Mouse (Mus musculus) frontal cortex, postnatal 25 days (tissue): Measurements from ENCODE around the gene Zscan29.
A peak's percentile ranks its signal among the peaks of the same experiment; 100 is the strongest.

Experiments used
- DNase-seq, 2 experiments: peaks; one replicate each; pipeline ENCODE4 v3.0.0; 2022; ENCODE audit warnings: low spot score in 2 of 2

Gene Zscan29

DNA sequence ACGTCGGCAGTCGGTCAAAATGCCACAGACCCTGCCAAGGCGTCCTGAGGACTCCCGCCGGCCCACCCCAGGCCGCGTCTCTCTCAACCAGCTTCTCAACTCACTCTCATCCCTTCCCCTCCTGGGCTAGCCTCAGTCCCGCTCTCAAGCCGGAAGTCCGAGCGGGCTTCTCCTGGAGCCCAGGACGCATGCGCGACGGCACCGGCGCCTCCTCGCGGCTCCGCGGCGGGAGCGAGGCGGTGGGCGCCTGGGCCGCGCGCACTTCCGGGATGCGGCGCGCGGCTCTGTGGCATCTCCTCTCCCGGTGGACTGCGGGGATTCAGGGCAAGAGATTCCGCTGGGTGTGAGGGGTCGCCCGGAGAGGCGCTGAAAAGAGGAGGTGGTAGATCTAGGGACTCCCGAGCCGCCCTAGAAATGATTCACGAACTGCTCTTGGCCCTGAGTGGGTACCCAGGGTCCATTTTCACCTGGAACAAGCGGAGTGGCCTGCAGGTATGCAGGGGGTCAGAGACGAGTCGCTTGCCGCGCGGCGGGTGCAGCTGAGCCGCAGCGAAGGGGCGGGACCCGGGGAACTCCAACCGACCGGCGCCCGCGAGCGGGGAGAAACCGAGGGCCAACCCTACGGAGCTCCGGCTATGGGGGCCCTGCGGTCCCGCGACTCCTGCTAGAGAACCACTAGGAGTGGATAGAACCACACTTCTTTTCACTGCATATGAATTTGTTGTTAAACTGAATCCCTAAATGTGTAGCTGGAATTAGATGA is at the start of gene Zscan29:
TSS of gene Zscan29 (minus strand) at position 146 of the 763 bp plus-strand sequence.
- DNase-seq = peak; percentile 61 to 72

DNA sequence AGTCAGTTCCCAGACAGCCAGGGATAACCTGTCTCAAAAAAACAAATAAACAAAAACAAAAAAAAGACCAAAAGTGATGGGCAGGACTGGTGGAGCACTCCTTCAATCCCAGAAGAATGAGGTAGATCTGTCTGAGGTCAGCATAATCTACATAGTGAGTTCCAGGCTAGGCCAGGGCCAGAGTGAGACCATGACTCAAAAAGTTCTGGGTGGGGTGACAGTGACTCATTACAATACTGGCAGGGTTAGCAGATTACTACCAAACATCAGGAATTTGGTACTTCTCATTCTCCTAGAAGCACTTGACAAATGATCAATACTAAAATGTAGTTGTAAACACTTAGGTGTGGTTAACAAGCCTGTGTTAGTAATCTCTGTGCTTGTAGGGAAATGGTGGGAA is 49.1 kb upstream of the Zscan29 start:
- no peak for DNase-seq

- no peak for DNase-seq
Observed at GRCm38 (mm10) chr2:121219177-121219576, 48.3 kb upstream of the Zscan29 start.

- no peak for DNase-seq
Observed at GRCm38 (mm10) chr2:121214491-121214890, 43.6 kb upstream of the Zscan29 start.

DNA sequence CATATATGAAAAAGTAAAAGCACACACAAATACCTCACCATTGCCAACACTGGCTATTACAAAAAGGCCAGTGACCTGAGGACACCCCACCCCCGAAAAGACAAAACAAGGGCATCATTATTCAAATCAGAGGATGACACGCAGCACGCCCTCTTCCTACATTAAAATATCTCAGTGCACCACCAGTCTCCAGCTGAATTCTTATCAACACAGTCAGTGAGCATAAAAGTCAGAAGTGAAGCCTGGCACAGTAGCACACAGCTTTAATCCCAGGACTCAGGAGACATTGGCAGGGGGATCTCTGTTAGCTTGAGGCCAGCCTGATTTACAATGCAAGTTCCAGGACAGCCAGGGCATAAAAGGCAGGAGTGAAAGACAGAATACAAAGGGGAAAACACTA is 35.6 kb upstream of the Zscan29 start:
- no peak for DNase-seq

- DNase-seq = no peak
Observed at GRCm38 (mm10) chr2:121204276-121204675, 33.4 kb upstream of the Zscan29 start.

- DNase-seq = no peak
Observed at GRCm38 (mm10) chr2:121195466-121195865, 24.5 kb upstream of the Zscan29 start.

GRCm38 (mm10) chr2:121188530-121188929 is 17.6 kb upstream of the Zscan29 start:
- no peak for DNase-seq

DNA sequence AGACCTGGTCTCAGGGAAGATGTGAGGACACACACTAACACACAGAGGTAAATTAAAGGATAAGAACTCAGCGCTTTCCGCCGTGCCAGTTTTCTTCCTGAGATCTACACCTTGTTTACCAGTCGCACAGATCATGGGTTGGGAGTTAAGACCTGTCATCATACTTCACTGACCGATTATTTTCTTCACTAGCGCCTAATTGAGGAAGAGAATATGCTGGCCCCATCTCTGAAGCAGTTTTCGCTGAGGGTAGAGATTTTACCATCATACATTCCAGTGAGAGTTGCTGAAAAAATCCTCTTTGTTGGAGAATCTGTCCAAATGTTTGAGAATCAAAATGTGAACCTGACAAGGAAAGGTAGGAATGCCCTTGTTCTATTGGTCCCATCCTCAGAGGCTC is 13.2 kb upstream of the Zscan29 start:
- DNase-seq = no peak

- no peak for DNase-seq
Observed at GRCm38 (mm10) chr2:121183431-121183830, 12.5 kb upstream of the Zscan29 start.

DNA sequence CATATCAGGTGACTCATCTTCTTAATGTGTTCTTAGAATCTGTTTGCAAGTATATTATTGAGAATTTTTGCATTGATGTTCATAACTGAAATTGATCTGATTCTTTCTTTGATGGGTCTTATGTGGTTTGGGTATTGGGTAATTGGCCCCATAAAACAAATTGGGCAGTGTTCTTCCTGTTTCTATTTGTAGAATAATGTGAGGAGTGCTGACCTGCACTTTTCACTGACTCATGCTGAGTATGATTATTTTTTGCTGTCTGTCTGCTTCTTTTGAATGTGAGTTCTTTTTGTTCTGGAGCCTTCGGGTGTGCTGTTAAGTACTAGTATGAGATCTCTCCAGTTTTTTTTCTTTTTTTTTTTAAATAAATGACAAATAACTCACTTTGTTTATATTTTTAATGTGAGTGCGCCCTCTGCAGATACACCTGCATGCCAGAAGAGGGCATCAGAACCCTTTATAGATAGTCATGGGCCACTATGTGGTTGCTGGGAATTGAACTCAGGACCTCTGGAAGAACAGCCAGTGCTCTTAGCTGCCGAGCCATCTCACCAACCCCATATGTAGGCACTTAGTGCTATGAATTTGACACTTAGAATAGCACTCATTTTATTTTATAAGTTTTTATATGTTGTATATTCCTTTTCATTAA is 8.0 kb upstream of the Zscan29 start:
- DNase-seq = no peak

- DNase-seq = no peak
Observed at GRCm38 (mm10) chr2:121170481-121170971, 399 bp downstream of the Zscan29 start, which contains the start of gene Tubgcp4. Gene Tubgcp4, plus strand, starts transcription at chr2:121170654.

- no peak for DNase-seq
Observed at GRCm38 (mm10) chr2:121169902-121170301, 1.0 kb downstream of the Zscan29 start.

DNA sequence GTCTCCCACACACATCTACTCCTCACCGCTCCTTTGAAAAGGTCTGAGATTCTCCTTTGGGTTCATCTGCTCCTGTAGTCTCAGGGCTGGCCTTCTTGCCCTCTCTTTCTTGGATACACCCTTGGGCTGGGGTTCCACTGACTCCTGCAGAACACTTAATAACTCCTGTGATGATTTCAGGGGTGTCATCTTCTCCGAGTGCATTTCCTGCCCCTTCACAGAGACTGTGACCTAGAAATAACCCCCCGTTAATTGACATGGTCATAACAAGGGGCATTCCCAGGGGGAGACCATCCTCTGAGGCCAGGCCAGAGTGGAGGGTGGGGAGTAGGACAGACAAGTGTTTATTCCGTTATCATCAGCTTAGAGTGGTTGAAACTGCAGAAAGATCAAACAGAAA is 1.8 kb downstream of the Zscan29 start:
- no peak for DNase-seq

DNA sequence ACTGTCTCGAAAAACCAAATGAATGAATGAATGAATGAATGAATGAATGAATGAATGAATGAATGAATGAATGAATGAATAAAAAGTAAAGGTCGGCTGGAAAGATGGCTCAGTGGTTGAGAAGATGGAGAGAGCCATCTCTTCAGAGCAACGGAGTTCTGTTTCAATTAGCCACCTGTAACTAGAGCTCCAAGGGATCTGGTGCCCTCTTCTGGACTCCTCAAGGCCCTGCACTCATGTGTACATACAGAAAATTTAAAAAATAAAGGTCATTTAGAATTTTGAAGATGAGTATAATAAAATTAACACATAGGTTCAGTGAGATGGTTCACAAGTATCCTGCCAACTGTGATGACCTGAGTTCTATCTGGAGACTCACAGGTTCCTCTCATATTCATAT is 17.8 kb downstream of the Zscan29 start:
- DNase-seq = no peak

DNA sequence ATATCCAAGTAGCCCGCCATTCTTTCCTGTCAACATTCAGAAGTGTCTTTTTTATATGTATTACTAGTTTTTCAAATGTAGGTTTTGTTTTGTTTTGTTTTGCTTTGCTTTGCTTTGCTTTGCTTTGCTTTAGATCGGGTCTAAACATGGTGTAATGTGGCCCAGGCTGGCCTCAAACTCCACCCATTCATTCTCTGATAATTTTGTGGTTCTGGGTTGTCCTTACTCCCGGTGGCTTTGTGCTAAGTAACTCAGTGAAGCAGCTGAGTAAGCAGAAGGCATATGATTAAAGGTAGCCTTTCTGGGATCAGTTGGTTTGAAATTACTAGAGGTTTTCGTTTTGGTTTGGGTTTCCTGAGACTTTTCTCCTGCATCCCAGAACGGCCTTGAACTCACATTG is 21.2 kb downstream of the Zscan29 start:
- DNase-seq = no peak

- no peak for DNase-seq
Observed at GRCm38 (mm10) chr2:121142415-121142814, 28.5 kb downstream of the Zscan29 start.

GRCm38 (mm10) chr2:121141216-121142035 is 29.5 kb downstream of the Zscan29 start:
- no peak for DNase-seq

GRCm38 (mm10) chr2:121140018-121140882 is 30.7 kb downstream of the Zscan29 start, which contains the start of the genes Adal and Lcmt2:
Gene Adal, plus strand, starts transcription at chr2:121140428.
Gene Lcmt2, minus strand, starts transcription at chr2:121140653.
- peak; percentile 84 to 87 for DNase-seq

DNA sequence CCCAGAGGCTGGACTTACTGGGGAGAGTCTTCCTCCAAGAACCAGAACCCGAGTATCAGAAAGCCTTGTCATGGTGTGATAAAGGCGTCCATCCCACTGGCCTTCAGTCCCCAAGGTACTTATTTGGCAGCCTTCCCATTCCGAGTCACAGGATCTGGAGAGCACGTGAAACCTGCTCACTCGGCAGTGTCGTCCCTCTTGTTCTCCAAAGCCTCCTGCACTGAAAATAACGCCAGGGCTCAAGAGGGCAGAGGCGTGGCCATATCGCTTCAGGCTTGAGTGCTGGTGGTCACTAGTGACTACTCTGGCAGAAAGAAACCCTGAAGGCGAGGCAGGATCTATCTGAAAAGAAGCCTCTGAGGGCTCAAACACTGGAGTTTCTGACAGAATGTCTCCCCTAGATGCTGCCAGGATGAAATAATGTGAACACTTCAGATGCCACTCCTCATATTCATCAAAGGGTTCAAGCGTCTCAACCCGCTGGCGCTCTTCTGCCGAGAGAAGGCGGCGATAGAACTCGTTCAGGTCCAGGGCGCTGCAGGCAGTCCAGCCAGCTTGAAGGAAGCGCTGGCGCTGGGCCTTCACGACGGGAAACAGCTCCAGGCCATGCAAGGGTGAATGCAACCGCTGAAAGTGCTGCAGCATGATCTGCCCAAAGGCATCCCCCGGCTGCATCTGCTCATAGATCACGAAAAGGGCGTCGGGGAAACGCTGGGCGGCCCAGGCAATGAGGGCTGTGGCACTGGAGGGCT is 31.5 kb downstream of the Zscan29 start:
- no peak for DNase-seq
